Mouse (Mus musculus) ES-E14 (cell line): ENCODE data around the gene Spata31d1d. TPM values are rescaled to one million over a fixed set of nuclear protein-coding genes. Genes with fewer than 3 reads are reported as not detected.

Source experiments
- DNase-seq: peaks from one replicate; pipeline ENCODE4 v3.0.0-alpha.2; 2013; ENCODE audit warnings: low read depth, low spot score
- H3K27ac ChIP-seq: 2 replicates; pipeline ENCODE4 v1.5.1; 2012; ENCODE audit warnings: low read depth, mild to moderate bottlenecking, low read length, moderate library complexity, mixed read lengths; ENCODE audit not compliant: poor library complexity, insufficient read depth, severe bottlenecking
- H3K36me3 ChIP-seq: 2 replicates; pipeline ENCODE4 v1.6.1; 2012; ENCODE audit warnings: mild to moderate bottlenecking, low read length, moderate library complexity, mixed read lengths; ENCODE audit not compliant: control insufficient read depth, poor library complexity, insufficient read depth, severe bottlenecking
- H3K4me1 ChIP-seq, 2 experiments: fragments of 150-350 bp in 1 of 2; sonication (generic) in 1 of 2; 2 replicates each; pipeline ENCODE4 v1.6.1; 2012; ENCODE audit warnings: low read length in 2 of 2, mild to moderate bottlenecking in 1 of 2, mixed read lengths in 1 of 2; ENCODE audit not compliant: control insufficient read depth in 2 of 2, insufficient read depth in 2 of 2, poor library complexity in 1 of 2
- H3K4me3 ChIP-seq, 2 experiments: fragments of 150-350 bp in 1 of 2; sonication (generic) in 1 of 2; 2 replicates each; pipeline ENCODE4 v1.5.1; 2012; ENCODE audit warnings: low read length in 2 of 2, low read depth in 1 of 2, mild to moderate bottlenecking in 1 of 2, mixed read lengths in 1 of 2; ENCODE audit not compliant: insufficient read depth in 1 of 2, poor library complexity in 1 of 2, severe bottlenecking in 1 of 2
- H3K9ac ChIP-seq: 2 replicates; pipeline ENCODE4 v1.6.1; 2012; ENCODE audit warnings: low read depth, mild to moderate bottlenecking, low read length, mixed read lengths; ENCODE audit not compliant: poor library complexity, insufficient read depth, severe bottlenecking
- H3K9me3 ChIP-seq: fragments of 150-350 bp; sonication (generic); 2 replicates; pipeline ENCODE4 v1.6.1; 2012; ENCODE audit warnings: low read depth, mild to moderate bottlenecking, low read length; ENCODE audit not compliant: control insufficient read depth, insufficient read depth
- CHD2 ChIP-seq: IDR thresholded peaks from 2 replicates; pipeline ENCODE4 v1.6.1; 2014; ENCODE audit warnings: mild to moderate bottlenecking, low read depth, low read length, inconsistent platforms
- HCFC1 ChIP-seq: IDR thresholded peaks from 2 replicates; pipeline ENCODE4 v1.6.1; 2012; ENCODE audit warnings: low read length, inconsistent platforms, borderline replicate concordance; ENCODE audit not compliant: insufficient read depth
- MAFK ChIP-seq: IDR thresholded peaks from 2 replicates; pipeline ENCODE4 v1.6.1; 2014; ENCODE audit warnings: mild to moderate bottlenecking, low read depth, low read length, inconsistent platforms; ENCODE audit not compliant: insufficient read depth
- ZC3H11A ChIP-seq: IDR thresholded peaks from 2 replicates; pipeline ENCODE4 v1.6.1; 2012; ENCODE audit warnings: low read depth, mild to moderate bottlenecking, inconsistent platforms, low read length, borderline replicate concordance
- ZNF384 ChIP-seq: IDR thresholded peaks from 2 replicates; pipeline ENCODE4 v1.6.1; 2012; ENCODE audit warnings: low read depth, low read length, inconsistent platforms
- in situ Hi-C, 2 experiments: fragments of 600-800 bp; cut with MboI; formaldehyde crosslinking; loops; one replicate each; pipeline ENCODE4 v1.15.1; 2025; ENCODE audit warnings: low sequenced_read_pairs in 2 of 2, inconsistent platforms in 1 of 2; ENCODE audit not compliant: unreplicated experiment in 2 of 2
- total RNA-seq: library from RNA; depleted of rRNA; stranded (reverse); fragments of 300-350 nt; gene quantifications from 2 replicates; pipeline ENCODE4 v1.2.3, GENCODE M21; 2012

Gene Spata31d1d
- total RNA-seq, 1 experiment: 0.18 TPM

- no peaks in the 10 kb centered on the region for H3K9me3 ChIP-seq
- DNase-seq: no peak
- H3K27ac ChIP-seq: no peak overlapping the region
- peaks cover 0 to 2% of the 10 kb centered on the region in 2 experiments; a peak in 2 of 4 replicates for H3K4me1 ChIP-seq
- in situ Hi-C loops: no loop called here
- H3K4me3 ChIP-seq: no peak overlapping the region
- no peak for TF ChIP-seq MAFK
- TF ChIP-seq ZC3H11A: no peak
- no peak for TF ChIP-seq CHD2
- no peak for TF ChIP-seq ZNF384
- TF ChIP-seq HCFC1: no peak
- no peak overlapping the region for H3K9ac ChIP-seq
- H3K36me3 ChIP-seq: no peaks in the 10 kb centered on the region
Observed at GRCm38 (mm10) chr13:59689843-59690242, 41.7 kb downstream of the Spata31d1d start.

- in situ Hi-C loops: no loop called here
- Histone ChIP-seq H3K9me3 (no peaks in the 10 kb centered on the region), H3K4me3 (no peak overlapping the region), H3K27ac (no peak overlapping the region), H3K4me1 (peaks cover 0 to 2% of the 10 kb centered on the region in 2 experiments; a peak in 2 of 4 replicates), H3K36me3 (no peaks in the 10 kb centered on the region), H3K9ac (no peak overlapping the region)
- TF ChIP-seq CHD2 (no peak), MAFK (no peak), HCFC1 (no peak), ZC3H11A (no peak), ZNF384 (no peak)
- no peak for DNase-seq
Observed at GRCm38 (mm10) chr13:59689313-59689712, 42.2 kb downstream of the Spata31d1d start.

DNA sequence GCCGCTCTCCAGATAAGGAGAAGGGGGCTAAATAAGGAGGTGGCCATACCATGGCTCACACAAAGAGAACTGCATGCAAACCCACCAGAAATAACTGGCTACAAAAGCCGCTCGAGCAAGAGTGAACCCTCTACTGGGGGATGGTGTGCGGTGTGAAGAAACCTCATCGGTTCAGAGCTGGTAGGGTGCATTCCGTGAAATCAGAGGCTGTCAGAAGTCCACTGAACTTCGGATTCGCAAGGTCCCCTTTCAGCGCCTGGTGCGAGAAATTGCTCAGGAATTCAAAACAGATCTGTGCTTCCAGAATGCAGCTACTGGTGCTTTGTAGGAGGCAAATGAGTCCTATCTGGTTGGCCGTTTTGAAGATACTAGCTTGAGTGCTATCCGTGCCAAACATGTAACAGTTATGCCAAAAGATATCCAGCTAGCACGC lies 43.2 kb downstream of the Spata31d1d start:
- Histone ChIP-seq H3K4me3 (no peak overlapping the region), H3K36me3 (no peaks in the 10 kb centered on the region), H3K27ac (no peak overlapping the region), H3K9me3 (no peaks in the 10 kb centered on the region), H3K4me1 (peaks cover 0 to 2% of the 10 kb centered on the region in 2 experiments; a peak in 2 of 4 replicates), H3K9ac (no peak overlapping the region)
- in situ Hi-C loops: no loop called here
- no peak for TF ChIP-seq CHD2
- TF ChIP-seq ZC3H11A: no peak
- TF ChIP-seq HCFC1: no peak
- no peak for TF ChIP-seq ZNF384
- TF ChIP-seq MAFK: no peak
- DNase-seq: no peak

DNA sequence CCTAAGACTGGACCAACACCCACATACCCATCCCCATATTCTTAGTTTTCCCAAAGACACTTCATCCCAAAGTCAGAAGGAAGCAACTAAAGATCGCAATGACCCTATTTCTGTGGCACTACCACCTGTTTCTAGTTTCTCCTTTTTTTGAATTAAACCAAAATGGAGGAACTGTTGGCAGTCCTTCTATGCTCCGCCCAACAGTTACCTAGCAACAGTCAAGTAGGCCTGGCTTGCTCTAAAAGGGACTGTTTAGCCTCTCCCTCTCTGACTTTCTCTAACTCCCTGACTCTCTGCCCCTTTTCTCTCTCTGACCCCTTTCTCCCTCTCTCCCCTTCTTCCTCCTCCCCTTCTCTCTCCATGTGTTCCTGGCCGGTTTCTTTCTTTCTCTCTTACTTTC lies 46.3 kb downstream of the Spata31d1d start:
- no peak for DNase-seq
- H3K9me3 ChIP-seq: no peaks in the 10 kb centered on the region
- no peak overlapping the region for H3K9ac ChIP-seq
- H3K4me3 ChIP-seq: no peak overlapping the region
- no peak for TF ChIP-seq ZC3H11A
- TF ChIP-seq MAFK: no peak
- no peak for TF ChIP-seq CHD2
- no peak for TF ChIP-seq ZNF384
- no peak overlapping the region for H3K27ac ChIP-seq
- in situ Hi-C loops: no loop called here
- no peaks in the 10 kb centered on the region for H3K36me3 ChIP-seq
- H3K4me1 ChIP-seq: peaks cover under 1 to 4% of the 10 kb centered on the region in 2 experiments; a peak in 3 of 4 replicates

DNA sequence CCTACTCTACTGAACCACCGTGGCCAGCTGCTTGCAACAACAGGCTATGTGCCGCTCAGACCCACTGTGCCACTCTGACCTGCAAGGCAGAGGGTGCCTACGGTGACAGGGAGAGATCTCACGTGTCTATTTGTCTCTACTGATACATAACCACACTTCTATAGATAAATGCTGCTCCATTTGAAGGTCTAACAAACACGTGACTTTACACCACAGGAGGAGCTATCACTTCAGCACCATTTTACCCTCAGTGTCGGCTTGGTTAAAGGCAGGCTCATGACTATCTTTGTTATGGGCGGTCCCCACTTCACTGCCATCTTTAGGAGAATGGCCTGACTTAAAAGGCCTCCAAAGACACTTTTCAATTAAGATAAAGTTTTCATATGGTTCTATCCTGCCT lies 48.9 kb downstream of the Spata31d1d start:
- Histone ChIP-seq H3K9ac (no peak overlapping the region), H3K4me1 (peaks cover 6 to 14% of the 10 kb centered on the region in 2 experiments), H3K9me3 (no peaks in the 10 kb centered on the region), H3K36me3 (no peaks in the 10 kb centered on the region), H3K4me3 (no peak overlapping the region), H3K27ac (no peak overlapping the region)
- no peak for DNase-seq
- in situ Hi-C loops: no loop called here
- TF ChIP-seq HCFC1: no peak
